Mouse (Mus musculus): Measurements from ENCODE around the gene Lrp11. TPM values are rescaled to one million over a fixed set of nuclear protein-coding genes. Genes with fewer than 3 reads are reported as not detected.
A peak's percentile ranks its signal among the peaks of the same experiment; 100 is the strongest.

Lrp11 gene
- polyA plus RNA-seq (2015; fragmentation: Nextera tagmentation; extraction: Ambion mirVana): 0.48 and 0.52 TPM in 2 replicates

DNA sequence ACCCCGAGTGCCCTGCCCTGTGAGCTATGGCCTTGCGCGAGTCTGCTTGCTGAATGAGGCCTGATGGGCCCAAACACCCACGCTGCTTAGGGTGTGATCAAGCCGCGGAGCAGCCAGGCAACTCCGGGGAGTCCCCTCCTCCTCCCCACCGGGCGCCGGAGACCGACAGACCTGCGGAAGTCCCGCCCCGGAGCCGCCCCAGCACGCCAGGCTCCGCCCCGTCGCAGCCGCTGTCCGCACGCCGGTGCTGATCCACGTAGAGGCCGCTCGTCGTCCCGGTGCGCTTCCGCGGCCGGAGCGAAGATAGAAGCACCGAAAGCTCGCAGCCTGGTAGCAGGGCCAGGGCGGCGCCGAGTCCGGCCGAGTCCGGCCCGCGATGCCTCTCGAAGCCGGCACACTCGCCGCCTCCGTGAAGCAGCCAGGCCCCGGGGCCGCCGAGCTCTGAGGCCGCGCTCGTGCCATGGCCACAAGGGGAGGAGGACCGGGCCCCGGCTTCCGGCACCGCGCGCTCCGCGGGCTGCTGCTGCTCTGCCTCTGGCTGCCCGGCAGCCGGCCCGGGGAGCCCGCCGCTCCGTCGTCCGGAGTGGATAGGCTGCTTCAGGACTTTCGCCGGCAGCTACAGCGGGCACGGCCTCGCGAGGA lies at the start of gene Lrp11:
Gene Lrp11 (plus strand): TSS at position 209 of the 642 bp plus-strand sequence.
- Histone ChIP-seq H3K4me2 (peak within 1 kb of the TSS; percentile 97), H3K4me1 (replicated peaks) (peaks cover 15% of the 10 kb centered on the region), H3K27me3 (peaks cover 29% of the 10 kb centered on the region), H3K9me3 (replicated peaks) (no peaks in the 10 kb centered on the region), H3K4me3 (replicated peaks) (peak within 1 kb of the TSS; percentile 69), H3K36me3 (no peaks in the 10 kb centered on the region), H3K27ac (no peak within 1 kb of the TSS), H3K9ac (peak within 1 kb of the TSS; percentile 56)
- WGBS (ENCODE audit: insufficient replicate concordance): under 1% methylated on average over 63 of the region's 76 CpGs
- ATAC-seq (ENCODE audit: low read depth) (peak; percentile 90), DNase-seq (peak; percentile 83)

DNA sequence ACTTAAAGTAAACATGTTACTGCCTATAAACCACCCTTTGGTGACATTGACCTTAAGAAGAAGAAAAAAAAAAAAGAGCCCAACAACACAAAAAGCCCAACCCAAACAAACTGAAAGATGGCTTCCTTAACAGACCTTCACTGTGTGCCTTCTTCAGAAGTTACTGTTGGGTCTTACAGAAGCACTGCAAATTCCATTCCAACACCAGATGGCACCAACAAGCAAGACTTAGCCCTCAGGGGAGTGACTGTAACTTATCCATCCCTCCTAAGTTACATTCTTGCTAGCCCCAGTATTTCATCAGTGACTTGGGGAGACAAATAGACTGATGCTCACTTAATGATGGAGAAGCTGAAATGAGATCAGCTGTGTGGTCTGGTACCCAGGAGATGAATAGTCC lies 11.6 kb upstream of the Lrp11 start:
- no peak overlapping the region for H3K4me2 ChIP-seq
- H3K9ac ChIP-seq: no peak overlapping the region
- H3K4me1 ChIP-seq (replicated peaks): no peaks in the 10 kb centered on the region
- ATAC-seq (ENCODE audit: low read depth) (no peak), DNase-seq (no peak)
- no peaks in the 10 kb centered on the region for H3K9me3 ChIP-seq (replicated peaks)
- H3K4me3 ChIP-seq (replicated peaks): no peak overlapping the region
- no peak overlapping the region for H3K27ac ChIP-seq
- no peaks in the 10 kb centered on the region for H3K36me3 ChIP-seq
- H3K27me3 ChIP-seq: no peaks in the 10 kb centered on the region

DNA sequence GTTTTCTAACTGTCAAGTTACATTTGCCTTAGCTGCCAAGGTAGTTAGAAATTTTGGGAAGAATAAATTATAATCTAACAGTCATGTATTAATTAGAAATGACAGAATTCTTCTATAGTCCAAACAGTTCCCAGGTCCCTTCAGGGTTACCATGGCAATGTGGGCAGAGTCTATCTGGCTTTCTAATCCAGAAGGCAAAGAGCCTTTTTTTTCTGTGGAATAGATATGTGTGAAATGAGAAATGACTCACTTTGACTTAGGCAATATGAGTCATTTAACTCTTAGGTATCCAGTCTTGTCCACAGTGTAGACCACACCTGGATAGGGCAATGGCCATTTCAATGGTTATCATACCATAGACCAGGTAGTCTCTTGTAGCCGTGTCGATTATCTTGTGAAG lies 8.2 kb upstream of the Lrp11 start:
- no peaks in the 10 kb centered on the region for H3K4me1 ChIP-seq (replicated peaks)
- no peak for DNase-seq
- no peaks in the 10 kb centered on the region for H3K9me3 ChIP-seq (replicated peaks)
- H3K27me3 ChIP-seq: no peaks in the 10 kb centered on the region
- no peak overlapping the region for H3K9ac ChIP-seq
- WGBS (ENCODE audit: insufficient replicate concordance): 66% methylated on average over 2 of the region's 2 CpGs
- H3K4me3 ChIP-seq (replicated peaks): no peak overlapping the region
- no peak overlapping the region for H3K4me2 ChIP-seq
- H3K36me3 ChIP-seq: no peaks in the 10 kb centered on the region
- no peak overlapping the region for H3K27ac ChIP-seq
- no peak for ATAC-seq (ENCODE audit: low read depth)

DNA sequence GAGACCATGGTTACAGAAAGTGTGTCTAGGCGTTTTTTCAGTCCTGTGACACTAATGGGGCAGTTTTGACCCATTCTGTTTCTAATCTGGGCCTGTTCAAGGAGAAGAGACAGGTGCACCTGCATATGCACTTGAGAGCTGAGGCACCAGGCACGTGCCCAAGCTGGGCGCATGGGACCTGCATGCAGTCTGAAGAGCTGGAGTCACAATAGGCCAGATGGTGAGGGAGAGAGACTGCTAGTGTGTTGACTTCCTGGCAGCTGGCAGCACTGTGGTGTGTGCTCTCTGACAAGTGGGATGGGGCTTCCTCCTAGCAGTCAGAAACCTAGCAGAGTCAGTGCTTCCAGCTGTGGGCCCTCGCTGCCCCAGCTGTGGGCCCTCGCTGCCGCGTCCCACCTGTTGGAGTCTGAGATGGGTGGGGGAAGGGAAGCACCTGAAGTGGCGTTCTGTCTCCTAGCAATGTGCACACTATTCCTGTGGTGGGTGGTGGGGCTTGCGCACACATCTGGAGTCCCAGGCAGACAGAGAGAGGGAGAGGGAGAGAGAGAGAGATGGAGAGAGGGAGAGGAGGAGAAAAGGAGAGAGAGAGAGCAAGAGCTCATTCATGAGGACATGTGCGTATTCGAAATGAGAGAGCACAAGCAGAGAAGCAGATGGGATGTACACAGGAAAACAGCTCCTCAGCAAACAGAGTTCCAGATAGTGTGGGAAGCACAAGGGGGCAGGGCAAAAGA lies 7.3 kb upstream of the Lrp11 start:
- no peak overlapping the region for H3K4me2 ChIP-seq
- H3K9me3 ChIP-seq (replicated peaks): no peaks in the 10 kb centered on the region
- H3K9ac ChIP-seq: no peak overlapping the region
- DNase-seq: no peak
- no peaks in the 10 kb centered on the region for H3K27me3 ChIP-seq
- no peaks in the 10 kb centered on the region for H3K4me1 ChIP-seq (replicated peaks)
- ATAC-seq (ENCODE audit: low read depth): no peak
- H3K36me3 ChIP-seq: no peaks in the 10 kb centered on the region
- no peak overlapping the region for H3K27ac ChIP-seq
- 27% methylated on average over 11 of the region's 11 CpGs for WGBS (ENCODE audit: insufficient replicate concordance)
- no peak overlapping the region for H3K4me3 ChIP-seq (replicated peaks)

DNA sequence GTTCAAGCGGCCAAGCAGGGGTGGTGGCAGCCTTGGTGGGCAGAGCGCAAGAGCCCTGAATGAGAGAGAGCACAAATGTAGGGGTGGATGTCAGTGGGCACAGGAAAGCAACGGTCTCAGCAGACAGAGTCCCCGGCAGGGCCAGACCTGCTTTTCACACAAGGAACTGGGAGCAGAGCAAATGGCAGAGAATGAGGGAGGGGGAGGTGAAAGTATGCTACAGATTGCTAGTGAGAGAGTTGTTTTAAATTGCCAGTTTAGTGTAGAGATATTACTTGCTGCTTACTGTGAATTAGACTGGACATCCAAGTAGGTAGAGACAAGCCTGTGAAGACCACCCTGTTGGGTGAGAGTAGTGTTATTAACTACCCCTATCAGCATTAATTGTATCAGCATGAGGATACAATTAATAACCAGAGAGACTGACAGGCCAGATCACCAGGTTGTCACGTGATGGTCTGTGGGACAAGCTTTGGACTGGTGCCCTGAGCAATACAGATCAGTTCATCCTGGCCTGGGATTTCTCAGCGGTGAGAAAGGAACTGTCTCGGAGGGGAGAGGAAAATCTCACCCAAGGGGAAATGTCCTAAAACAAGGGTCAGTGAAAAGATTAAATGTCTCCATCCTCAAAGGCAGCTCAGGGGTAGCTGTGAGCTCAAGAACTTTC lies 6.6 kb upstream of the Lrp11 start:
- WGBS (ENCODE audit: insufficient replicate concordance): 36% methylated on average over 7 of the region's 7 CpGs
- H3K9ac ChIP-seq: no peak overlapping the region
- H3K4me3 ChIP-seq (replicated peaks): no peak overlapping the region
- H3K4me2 ChIP-seq: no peak overlapping the region
- H3K9me3 ChIP-seq (replicated peaks): no peaks in the 10 kb centered on the region
- no peak for DNase-seq
- no peaks in the 10 kb centered on the region for H3K4me1 ChIP-seq (replicated peaks)
- ATAC-seq (ENCODE audit: low read depth): no peak
- H3K27me3 ChIP-seq: no peaks in the 10 kb centered on the region
- H3K27ac ChIP-seq: no peak overlapping the region
- no peaks in the 10 kb centered on the region for H3K36me3 ChIP-seq

DNA sequence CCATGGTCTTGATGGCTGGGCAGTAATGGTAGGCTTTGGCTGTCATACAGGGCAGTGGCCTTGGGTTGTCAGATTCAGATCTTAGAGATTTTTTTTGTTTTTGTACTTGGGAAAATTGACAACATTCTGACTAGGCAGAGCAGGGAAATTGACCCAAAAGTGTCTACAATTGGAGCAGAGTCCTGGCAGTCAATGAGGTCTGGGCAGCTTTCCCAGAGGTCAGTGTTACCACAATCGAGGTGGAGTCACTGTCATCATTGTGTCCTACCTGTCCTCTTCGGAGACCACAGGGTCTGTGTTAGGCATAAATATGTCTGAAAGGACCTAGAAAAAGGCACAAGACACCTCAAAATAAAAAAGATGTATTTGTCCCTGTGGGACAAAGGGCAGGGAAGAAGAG lies 2.8 kb upstream of the Lrp11 start:
- H3K27ac ChIP-seq: no peak overlapping the region
- H3K4me3 ChIP-seq (replicated peaks): no peak overlapping the region
- H3K4me1 ChIP-seq (replicated peaks): peaks cover 15% of the 10 kb centered on the region
- WGBS (ENCODE audit: insufficient replicate concordance): 24% methylated on average over 2 of the region's 2 CpGs
- no peak overlapping the region for H3K4me2 ChIP-seq
- no peaks in the 10 kb centered on the region for H3K9me3 ChIP-seq (replicated peaks)
- no peak for ATAC-seq (ENCODE audit: low read depth)
- no peak overlapping the region for H3K9ac ChIP-seq
- DNase-seq: no peak
- H3K36me3 ChIP-seq: no peaks in the 10 kb centered on the region
- peaks cover 22% of the 10 kb centered on the region for H3K27me3 ChIP-seq

DNA sequence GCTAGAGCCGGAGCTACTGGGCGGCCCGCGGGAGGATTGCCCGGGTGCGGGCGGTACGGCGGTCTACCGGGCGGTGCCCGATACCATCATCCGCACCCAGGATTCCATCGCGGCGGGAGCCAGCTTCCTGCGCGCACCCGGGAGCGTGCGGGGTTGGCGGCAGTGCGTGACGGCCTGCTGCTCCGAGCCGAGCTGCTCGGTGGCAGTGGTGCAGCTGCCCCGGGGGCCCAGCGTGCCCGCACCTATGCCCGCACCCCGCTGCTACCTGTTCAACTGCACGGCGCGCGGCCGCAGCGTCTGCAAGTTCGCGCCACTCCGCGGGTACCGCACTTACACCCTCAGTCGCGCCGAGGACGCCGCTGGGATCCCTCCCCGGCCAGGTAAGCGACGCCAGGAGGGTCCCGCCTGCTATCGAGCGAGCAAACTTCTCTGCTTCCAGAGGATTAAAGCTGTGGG lies 662 bp downstream of the Lrp11 start:
- Histone ChIP-seq H3K9me3 (replicated peaks) (no peaks in the 10 kb centered on the region), H3K27me3 (peaks cover 29% of the 10 kb centered on the region), H3K4me2 (peak overlapping the region; percentile 97), H3K9ac (peak overlapping the region; percentile 56), H3K27ac (no peak overlapping the region), H3K4me3 (replicated peaks) (peak overlapping the region; percentile 69), H3K36me3 (no peaks in the 10 kb centered on the region), H3K4me1 (replicated peaks) (peaks cover 15% of the 10 kb centered on the region)
- no peak; the same call in 1 of the 2 replicates for ATAC-seq (ENCODE audit: low read depth)
- no peak for DNase-seq
- under 1% methylated on average over 51 of the region's 54 CpGs for WGBS (ENCODE audit: insufficient replicate concordance)

DNA sequence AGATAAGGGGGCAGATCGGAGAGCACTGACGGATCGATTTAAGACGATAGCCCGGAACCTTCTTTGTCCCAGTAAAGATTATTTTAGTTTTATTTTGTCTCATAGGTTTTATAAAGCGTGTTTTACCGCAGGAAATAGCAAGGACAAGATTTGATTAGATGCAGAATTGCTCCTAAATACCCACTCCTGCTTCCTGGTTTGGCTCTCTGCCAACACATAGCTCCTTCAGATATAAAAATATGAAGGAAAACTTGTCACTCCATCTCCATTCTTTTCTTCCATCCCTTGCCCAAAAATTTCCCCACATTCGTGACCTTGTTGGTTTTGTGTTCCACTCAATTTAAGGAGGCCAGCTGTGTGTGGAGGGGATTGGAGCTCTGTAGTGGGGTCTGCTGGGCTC lies 1.2 kb downstream of the Lrp11 start:
- DNase-seq (no peak), ATAC-seq (ENCODE audit: low read depth) (no peak)
- Histone ChIP-seq H3K27ac (no peak overlapping the region), H3K4me3 (replicated peaks) (peak overlapping the region; percentile 69), H3K9ac (no peak overlapping the region), H3K4me2 (peak overlapping the region; percentile 97), H3K27me3 (peaks cover 29% of the 10 kb centered on the region), H3K4me1 (replicated peaks) (peaks cover 15% of the 10 kb centered on the region), H3K36me3 (no peaks in the 10 kb centered on the region), H3K9me3 (replicated peaks) (no peaks in the 10 kb centered on the region)
- 4% methylated on average over 8 of the region's 8 CpGs for WGBS (ENCODE audit: insufficient replicate concordance)

DNA sequence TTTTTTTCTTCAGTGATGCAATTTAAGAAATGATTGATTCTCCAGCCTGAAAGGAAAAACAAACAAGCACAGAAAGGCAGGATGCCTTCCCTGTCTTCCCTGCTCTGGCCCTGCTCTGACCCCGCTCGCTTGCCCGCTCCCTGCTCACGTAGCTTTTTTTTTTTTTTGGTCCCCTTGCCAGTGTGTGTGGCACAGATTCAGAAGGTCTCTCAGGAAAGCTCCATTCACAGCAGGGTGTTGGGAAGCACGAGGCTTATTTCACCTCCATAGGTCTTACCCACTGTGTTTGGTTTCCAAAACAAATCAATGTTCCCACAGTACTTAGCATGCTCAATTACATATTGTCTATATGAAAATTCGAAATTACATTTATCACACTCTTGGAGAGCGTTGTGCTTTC lies 5.2 kb downstream of the Lrp11 start:
- H3K27me3 ChIP-seq: peaks cover 27% of the 10 kb centered on the region
- H3K9ac ChIP-seq: no peak overlapping the region
- peaks cover 11% of the 10 kb centered on the region for H3K4me1 ChIP-seq (replicated peaks)
- H3K4me3 ChIP-seq (replicated peaks): no peak overlapping the region
- WGBS (ENCODE audit: insufficient replicate concordance): 60% methylated on average over 7 of the region's 7 CpGs
- DNase-seq (no peak), ATAC-seq (ENCODE audit: low read depth) (no peak)
- no peaks in the 10 kb centered on the region for H3K36me3 ChIP-seq
- H3K27ac ChIP-seq: no peak overlapping the region
- H3K9me3 ChIP-seq (replicated peaks): no peaks in the 10 kb centered on the region
- no peak overlapping the region for H3K4me2 ChIP-seq

DNA sequence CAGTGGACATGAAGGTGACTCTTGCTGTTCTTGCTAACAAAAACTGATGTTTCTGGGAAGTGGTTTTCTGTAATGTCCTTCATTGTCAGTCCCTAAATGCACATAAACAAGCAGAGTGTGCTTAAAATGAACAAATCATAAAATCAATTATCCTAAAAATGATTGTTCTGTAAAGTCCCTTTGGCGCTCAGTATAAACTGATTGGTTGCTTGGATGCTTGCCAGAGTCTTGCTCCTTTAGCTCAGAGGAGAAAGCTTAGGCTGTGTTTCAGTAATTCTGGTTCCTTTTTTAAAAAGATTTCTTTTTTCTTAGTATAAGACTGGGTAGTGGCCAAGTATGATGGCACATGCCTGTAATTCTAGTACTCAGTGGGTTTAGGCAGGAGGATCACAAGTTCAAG lies 6.7 kb downstream of the Lrp11 start:
- H3K4me2 ChIP-seq: no peak overlapping the region
- ATAC-seq (ENCODE audit: low read depth) (no peak), DNase-seq (no peak)
- no peaks in the 10 kb centered on the region for H3K36me3 ChIP-seq
- no peak overlapping the region for H3K9ac ChIP-seq
- H3K4me3 ChIP-seq (replicated peaks): no peak overlapping the region
- no peaks in the 10 kb centered on the region for H3K9me3 ChIP-seq (replicated peaks)
- WGBS (ENCODE audit: insufficient replicate concordance): 70% methylated on average over 1 of the region's 1 CpGs
- H3K27me3 ChIP-seq: peaks cover 13% of the 10 kb centered on the region
- H3K27ac ChIP-seq: no peak overlapping the region
- H3K4me1 ChIP-seq (replicated peaks): no peaks in the 10 kb centered on the region

DNA sequence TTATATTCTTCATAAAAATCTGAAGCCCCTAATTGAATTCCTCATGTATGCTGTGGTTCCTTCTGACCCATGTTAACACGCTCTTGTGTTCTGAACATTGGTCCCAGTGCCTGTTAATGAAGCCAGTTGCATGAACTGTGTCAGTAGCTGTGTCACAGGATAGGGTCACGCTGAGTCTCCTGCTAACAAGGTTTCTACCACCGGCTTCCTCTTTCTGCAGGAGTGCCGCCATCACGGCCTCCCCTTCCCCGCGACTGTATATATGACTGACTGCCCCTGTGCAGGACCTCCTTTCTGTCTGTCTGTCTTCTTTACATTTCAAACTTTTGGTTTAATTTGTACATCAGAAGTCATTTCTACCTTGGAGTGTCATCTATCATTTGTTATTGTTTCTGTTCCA lies 8.6 kb downstream of the Lrp11 start:
- no peaks in the 10 kb centered on the region for H3K36me3 ChIP-seq
- WGBS (ENCODE audit: insufficient replicate concordance): 56% methylated on average over 7 of the region's 7 CpGs
- H3K27me3 ChIP-seq: no peaks in the 10 kb centered on the region
- no peaks in the 10 kb centered on the region for H3K9me3 ChIP-seq (replicated peaks)
- H3K4me3 ChIP-seq (replicated peaks): no peak overlapping the region
- ATAC-seq (ENCODE audit: low read depth) (no peak), DNase-seq (no peak)
- H3K4me1 ChIP-seq (replicated peaks): no peaks in the 10 kb centered on the region
- H3K27ac ChIP-seq: no peak overlapping the region
- H3K9ac ChIP-seq: no peak overlapping the region
- no peak overlapping the region for H3K4me2 ChIP-seq
